Mouse (Mus musculus) forelimb bud, embryonic 11.5 days (tissue): ENCODE data around the gene Spdef.
A peak's percentile ranks its signal among the peaks of the same experiment; 100 is the strongest.

ENCODE experiments used
- DNase-seq: peaks from one replicate; pipeline ENCODE4 v3.0.0-alpha.2; 2012; ENCODE audit warnings: low read depth, low spot score

Spdef gene

GRCm38 (mm10) chr17:27725412-27725811 lies 3.3 kb downstream of the Spdef start:
- DNase-seq = no peak

- DNase-seq = no peak
Observed at GRCm38 (mm10) chr17:27725011-27725410, 3.7 kb downstream of the Spdef start.

- DNase-seq = no peak
Observed at GRCm38 (mm10) chr17:27724327-27724726, 4.4 kb downstream of the Spdef start.

- no peak for DNase-seq
Observed at GRCm38 (mm10) chr17:27721125-27721664, 7.6 kb downstream of the Spdef start.

GRCm38 (mm10) chr17:27720326-27720725 lies 8.4 kb downstream of the Spdef start:
- no peak for DNase-seq

- DNase-seq = no peak
Observed at GRCm38 (mm10) chr17:27719663-27720062, 9.1 kb downstream of the Spdef start.

- peak; percentile 27 for DNase-seq
Observed at GRCm38 (mm10) chr17:27718250-27718649, 10.5 kb downstream of the Spdef start.

- peak; percentile 37 for DNase-seq
Observed at GRCm38 (mm10) chr17:27716804-27717203, 12.0 kb downstream of the Spdef start.

- DNase-seq = no peak
Observed at GRCm38 (mm10) chr17:27712832-27713231, 15.9 kb downstream of the Spdef start.

- DNase-seq = no peak
Observed at GRCm38 (mm10) chr17:27709650-27710049, 19.1 kb downstream of the Spdef start.

- peak; percentile 79 for DNase-seq
Observed at GRCm38 (mm10) chr17:27707954-27708661, 20.6 kb downstream of the Spdef start.

GRCm38 (mm10) chr17:27705661-27706060 lies 23.1 kb downstream of the Spdef start:
- no peak for DNase-seq

- DNase-seq = peak; percentile 55
Observed at GRCm38 (mm10) chr17:27703961-27704621, 24.7 kb downstream of the Spdef start.

- peak; percentile 49 for DNase-seq
Observed at GRCm38 (mm10) chr17:27702518-27702917, 26.2 kb downstream of the Spdef start.

GRCm38 (mm10) chr17:27701856-27702255 lies 26.9 kb downstream of the Spdef start:
- no peak for DNase-seq

- no peak for DNase-seq
Observed at GRCm38 (mm10) chr17:27700812-27701211, 27.9 kb downstream of the Spdef start.

- no peak for DNase-seq
Observed at GRCm38 (mm10) chr17:27699641-27700244, 29.0 kb downstream of the Spdef start.

GRCm38 (mm10) chr17:27690993-27691693 lies 37.6 kb downstream of the Spdef start:
- no peak for DNase-seq

- DNase-seq = no peak
Observed at GRCm38 (mm10) chr17:27686395-27686794, 42.4 kb downstream of the Spdef start.

- no peak for DNase-seq
Observed at GRCm38 (mm10) chr17:27685550-27685913, 43.2 kb downstream of the Spdef start.

GRCm38 (mm10) chr17:27684886-27685549 lies 43.7 kb downstream of the Spdef start:
- DNase-seq = peak; percentile 79
